Mouse (Mus musculus): ENCODE results near the gene Gtf2h1.
"Not testable (repeated sequence)": the region's sequence is repeated elsewhere in the genome, so short reads cannot be mapped to it uniquely, and the experiment has no call there.

Gene Gtf2h1

DNA sequence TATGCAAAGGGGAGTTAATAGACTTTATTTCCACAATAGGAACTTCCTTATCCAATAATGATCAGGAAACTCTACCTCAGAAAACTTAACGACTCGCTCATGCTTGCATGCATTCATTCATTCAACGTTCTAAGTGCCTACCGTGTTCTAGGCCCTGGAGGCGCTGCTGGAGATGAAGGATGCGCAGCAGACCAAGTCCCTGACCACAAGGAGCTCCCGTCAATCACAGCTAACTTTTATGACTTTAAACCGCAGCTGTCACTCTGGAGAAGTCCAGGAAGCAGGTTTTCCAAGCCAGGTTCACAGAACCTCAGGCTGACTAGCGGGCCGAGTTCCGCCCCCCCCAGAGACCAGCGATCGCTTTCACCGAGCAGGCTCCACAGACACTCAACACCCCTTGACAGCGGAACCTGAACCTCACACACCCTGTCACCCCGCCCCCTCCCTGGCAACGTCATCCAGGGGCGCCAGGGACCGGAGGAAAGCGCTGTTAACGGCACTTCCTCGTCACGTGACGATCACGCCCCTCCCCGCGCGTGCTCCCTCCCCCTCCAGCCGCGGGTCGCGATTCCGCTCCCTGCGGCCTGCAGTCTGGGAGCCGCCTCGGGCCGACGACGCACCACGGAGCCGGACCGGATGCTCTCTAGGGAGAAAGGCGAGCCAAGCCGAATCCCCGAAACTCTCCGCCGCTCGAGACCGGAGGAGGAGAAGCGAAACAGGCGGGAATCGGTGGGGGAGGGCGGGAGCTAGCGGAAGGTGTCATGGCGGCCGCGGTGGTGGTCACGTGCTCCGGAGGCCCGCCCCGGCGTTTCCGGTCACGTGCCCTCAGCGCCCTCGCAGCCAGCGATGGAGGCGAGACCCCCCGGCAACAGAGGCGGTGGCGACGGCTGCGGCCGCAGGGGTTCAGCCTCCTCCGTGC is at the start of gene Gtf2h1, which contains the start of gene Hps5:
Gene Gtf2h1, plus strand, starts transcription at position 817 of the 919 bp plus-strand sequence.
Gene Hps5, minus strand, starts transcription at position 778 of the 919 bp plus-strand sequence.
- DNase-seq: peak; percentile 97

DNA sequence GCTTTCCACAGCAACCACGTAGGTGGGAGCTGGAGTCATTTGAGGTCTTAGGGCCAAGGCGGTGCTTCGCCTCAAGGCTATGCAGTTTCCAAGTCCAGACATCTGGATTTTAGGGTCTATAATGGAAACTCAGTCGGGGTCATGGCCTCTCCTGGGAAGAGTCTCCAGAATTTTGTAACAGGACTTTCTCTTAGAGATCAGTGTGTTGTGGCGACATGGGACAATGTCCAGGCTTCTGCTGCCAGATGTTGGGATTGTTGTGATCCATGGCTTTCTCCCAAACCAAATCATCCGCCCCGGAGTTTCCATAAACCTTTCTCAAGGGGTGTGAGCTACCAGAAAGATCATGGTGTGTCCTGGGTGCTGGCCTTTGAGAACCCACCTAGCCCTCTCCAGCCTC is 49.5 kb upstream of the Gtf2h1 start:
- DNase-seq: no peak

DNA sequence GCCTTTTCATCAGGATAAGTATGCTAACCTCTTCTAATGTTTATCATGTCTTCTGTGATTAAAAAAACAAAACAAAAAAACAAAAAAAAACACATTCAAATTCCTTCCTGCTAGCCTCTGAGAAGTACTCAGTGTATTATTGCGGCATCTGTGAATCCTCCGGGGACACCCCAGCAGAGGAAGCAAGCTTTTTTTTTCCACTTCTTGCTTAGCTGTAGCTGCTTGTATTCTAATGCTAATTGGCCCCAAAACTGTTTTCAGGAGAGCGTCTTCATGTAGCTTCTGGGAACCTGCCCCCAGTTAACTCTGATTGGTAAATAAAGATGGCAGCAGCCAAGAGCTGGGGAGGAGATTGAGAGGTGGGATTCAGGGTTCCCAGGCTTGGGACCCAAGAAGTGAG is 47.4 kb upstream of the Gtf2h1 start:
- no peak for DNase-seq

- DNase-seq: no peak
Measured at GRCm38 (mm10) chr7:46751490-46751889, 44.4 kb upstream of the Gtf2h1 start, which contains the start of gene Saa2. Gene Saa2, plus strand, starts transcription at chr7:46751790.

DNA sequence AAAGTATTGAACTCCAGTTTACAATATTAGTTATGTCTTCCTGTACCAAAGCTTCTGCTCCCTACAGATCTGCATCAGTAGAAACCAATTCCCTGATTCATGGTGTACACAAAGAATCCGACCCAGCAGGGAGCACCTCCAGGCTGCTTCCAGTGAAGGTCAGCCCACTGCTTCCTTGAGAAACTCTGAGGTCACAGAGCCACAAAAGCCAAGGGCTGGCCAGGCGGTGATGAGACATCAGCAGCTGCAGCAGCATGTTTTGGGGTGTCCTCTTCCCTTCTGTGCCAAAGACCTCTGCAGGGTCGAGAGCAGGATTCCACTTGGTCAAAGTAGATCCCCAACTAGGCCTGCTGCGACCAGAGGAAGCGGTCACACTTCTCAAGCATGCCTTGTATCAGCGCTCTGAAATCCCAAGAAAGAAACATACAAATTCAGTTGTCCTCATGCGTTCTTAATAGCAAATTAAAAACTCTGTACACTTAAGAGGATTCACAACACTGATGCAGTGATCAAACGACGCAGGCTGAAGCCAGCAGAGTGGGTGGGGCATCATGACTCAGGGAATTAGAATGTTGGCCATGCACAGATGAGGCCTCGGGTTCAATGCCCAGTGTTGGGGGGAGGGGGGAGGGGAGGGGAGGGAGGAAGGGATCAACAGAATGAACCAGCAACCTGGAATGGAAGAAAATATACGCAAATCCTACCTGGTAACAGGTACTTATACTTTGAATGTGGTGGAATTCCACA is 34.7 kb upstream of the Gtf2h1 start:
- peak; percentile 36 for DNase-seq

DNA sequence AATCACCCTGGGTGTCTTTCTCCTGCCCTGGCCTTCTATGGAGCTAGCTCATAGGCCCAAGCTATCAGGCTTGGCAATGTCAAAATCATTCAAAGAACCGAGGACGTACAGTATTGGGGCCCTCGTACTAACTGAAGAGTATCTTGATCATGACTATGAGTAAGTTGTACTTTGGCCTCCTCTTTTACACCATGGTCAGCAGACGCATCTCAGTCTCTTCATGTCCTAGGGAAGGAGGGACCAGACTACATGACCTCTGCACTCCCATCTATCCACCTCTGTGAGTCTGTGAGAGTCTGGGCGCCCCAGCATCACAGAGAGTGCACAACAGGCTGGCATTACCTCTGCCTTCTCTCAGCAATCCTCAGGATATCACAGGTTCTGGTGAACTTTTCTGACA is 33.3 kb upstream of the Gtf2h1 start:
- DNase-seq: no peak

DNA sequence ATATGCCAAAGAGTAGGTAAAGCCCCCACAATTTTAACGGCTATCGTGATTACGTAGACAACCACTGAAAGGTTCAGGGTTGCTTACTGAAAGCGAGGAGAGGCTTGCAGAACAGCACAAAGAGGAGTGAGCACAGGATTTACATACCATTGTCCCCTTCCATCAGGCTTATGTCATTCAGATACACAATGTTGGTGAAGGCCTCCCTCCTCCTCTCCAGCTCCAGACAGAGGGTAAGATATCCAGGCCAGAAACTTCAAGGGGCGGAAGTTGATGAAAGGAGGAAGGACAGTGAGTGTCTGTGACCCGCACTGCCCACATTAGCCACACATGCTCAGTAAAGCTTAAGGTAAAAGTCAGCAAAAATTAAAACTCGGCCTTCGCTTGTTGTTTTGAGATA is 31.2 kb upstream of the Gtf2h1 start:
- DNase-seq: no peak

GRCm38 (mm10) chr7:46767371-46767770 is 28.5 kb upstream of the Gtf2h1 start:
- no peak for DNase-seq

GRCm38 (mm10) chr7:46768451-46768850 is 27.5 kb upstream of the Gtf2h1 start:
- no peak for DNase-seq

- peak; percentile 53 for DNase-seq
Measured at GRCm38 (mm10) chr7:46770706-46771105, 25.2 kb upstream of the Gtf2h1 start.

- no peak for DNase-seq
Measured at GRCm38 (mm10) chr7:46789177-46789849, 6.6 kb upstream of the Gtf2h1 start.

- DNase-seq: no peak
Measured at GRCm38 (mm10) chr7:46793871-46794270, 2.0 kb upstream of the Gtf2h1 start.

GRCm38 (mm10) chr7:46796206-46796679 is 340 bp downstream of the Gtf2h1 start:
- peak; percentile 9 for DNase-seq

DNA sequence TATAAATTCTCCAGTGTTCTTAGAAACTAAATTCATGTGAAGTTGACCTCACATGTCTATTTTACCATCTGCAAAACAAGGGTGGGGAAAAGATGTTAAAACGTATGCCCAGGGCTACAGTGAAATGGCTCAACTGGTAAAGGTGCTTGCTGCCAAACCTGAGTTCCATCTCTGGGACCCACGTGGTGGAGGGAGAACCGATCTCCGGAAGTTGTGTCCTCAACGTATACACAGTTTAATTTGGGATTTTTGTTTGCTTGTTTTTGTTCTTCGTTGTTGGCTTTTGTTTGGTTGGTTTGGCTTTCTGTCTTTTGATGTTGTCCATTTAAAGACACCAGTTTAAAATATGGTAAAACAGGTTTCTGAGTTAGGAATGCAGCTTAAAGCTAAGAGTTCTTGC is 876 bp downstream of the Gtf2h1 start:
- DNase-seq: no peak

- DNase-seq: no peak
Measured at GRCm38 (mm10) chr7:46810325-46810724, 14.4 kb downstream of the Gtf2h1 start.

- no peak for DNase-seq
Measured at GRCm38 (mm10) chr7:46814012-46814411, 18.1 kb downstream of the Gtf2h1 start.

- not testable (repeated sequence) for DNase-seq
Measured at GRCm38 (mm10) chr7:46820876-46821632, 25.2 kb downstream of the Gtf2h1 start.

DNA sequence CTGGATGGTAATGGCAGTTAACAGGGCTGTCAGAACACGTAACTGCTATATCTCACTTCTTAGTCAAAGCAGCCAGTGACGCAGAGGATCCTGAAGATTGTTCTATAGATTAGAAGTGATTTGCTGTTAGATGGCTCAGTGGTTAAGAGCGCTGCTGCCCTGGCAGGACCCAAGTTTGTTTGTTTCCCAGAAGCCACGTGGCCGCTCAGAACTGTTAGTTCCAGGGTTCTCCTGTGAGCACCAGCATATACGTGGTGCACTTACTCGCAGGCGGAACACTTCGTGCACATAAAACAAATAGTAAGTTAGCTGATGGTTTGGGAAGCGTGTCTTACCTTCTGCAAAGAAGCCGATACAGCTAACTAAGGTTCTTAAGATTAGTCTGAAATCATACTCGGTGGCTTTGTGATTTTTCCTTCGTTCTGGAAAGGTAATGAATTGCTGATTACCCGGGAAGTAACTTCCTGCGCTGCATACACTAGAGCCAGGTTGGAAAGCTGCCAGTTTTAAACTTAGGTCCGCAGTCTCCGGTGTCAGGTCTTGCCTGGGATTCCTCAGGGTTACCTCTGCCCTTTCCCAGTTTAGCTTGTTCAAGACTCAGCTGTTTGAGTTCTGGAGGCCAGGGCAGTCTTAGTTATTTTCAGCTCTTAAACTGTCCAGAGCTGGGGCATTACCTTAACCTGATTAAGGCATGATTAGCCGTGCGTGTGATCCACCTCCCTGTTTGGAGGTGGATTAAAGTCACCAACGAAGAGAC is 31.3 kb downstream of the Gtf2h1 start:
- no peak for DNase-seq

GRCm38 (mm10) chr7:46827803-46828184 is 31.9 kb downstream of the Gtf2h1 start:
- no peak for DNase-seq

GRCm38 (mm10) chr7:46829911-46830310 is 34.0 kb downstream of the Gtf2h1 start:
- DNase-seq: peak; percentile 52

GRCm38 (mm10) chr7:46830799-46831590 is 35.1 kb downstream of the Gtf2h1 start:
- DNase-seq: peak; percentile 61

All from liver (tissue).